Mouse (Mus musculus) left cerebral cortex, adult 9 months (tissue): ENCODE data around the gene Apbb1ip.
A peak's percentile ranks its signal among the peaks of the same experiment; 100 is the strongest.
"Not testable (repeated sequence)": the region's sequence is repeated elsewhere in the genome, so short reads cannot be mapped to it uniquely, and the experiment has no call there.

Experiments
- DNase-seq, 2 experiments: peaks; one replicate each; pipeline ENCODE4 v3.0.0; 2022; ENCODE audit warnings: low spot score in 2 of 2

Apbb1ip gene

DNA sequence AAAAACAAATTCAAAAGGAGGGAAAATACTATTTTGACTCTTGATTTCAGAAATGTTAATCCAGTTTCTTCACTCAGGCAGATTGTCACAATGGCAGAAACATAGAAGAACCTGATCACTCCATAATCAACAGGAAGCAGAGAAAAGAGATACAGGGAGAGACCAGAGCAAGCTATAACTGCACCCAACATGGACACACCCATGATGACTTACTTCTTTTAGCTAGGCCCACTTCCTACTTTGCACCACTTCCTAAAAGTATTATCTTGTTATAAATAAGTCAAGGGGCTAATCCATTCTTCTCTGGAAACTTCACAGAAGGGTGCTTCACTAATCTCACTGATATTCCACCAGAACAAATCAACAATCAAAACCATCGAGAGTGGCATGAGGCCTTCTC lies 42.3 kb downstream of the Apbb1ip start:
- no peak for DNase-seq

DNA sequence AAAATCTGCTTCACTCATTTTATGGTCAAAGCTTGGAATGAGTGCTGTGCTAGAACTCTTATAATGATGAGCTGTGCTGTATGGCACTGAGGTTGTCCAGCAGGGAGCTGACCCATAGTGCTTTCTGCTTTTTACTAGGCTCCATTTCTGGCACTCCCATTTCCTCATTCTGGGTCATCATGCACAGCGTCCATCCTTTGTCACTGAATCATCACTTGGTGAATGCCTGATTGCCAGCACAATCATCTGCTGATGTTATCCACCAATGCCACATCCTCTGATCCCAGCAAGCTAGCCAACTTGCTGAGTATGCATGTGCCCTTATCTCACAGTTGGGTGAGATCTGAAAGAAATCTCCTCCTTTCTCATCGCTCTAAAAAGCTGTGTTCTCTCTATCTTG lies 48.4 kb downstream of the Apbb1ip start:
- peak in 1 of 2 experiments; percentile 5 for DNase-seq

DNA sequence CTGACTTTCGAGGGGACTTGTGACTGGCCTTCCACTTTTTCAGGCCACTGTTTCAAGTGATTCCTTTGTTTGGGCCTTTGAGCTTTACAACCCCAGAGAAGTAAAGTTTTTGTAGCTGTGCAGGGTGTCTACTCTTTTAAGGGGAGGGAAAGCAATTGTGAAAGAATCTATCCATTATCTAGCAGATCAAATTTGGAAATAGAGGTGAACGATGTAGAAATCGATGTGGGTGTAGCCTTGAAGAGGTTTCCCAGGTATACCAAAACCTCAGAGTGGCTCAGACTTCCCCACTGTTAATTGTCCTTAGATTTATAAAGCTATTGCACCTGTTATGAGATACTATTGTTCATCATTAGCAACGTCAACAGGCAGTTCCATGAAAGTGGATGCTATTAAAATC lies 71.6 kb downstream of the Apbb1ip start:
- no peak for DNase-seq

DNA sequence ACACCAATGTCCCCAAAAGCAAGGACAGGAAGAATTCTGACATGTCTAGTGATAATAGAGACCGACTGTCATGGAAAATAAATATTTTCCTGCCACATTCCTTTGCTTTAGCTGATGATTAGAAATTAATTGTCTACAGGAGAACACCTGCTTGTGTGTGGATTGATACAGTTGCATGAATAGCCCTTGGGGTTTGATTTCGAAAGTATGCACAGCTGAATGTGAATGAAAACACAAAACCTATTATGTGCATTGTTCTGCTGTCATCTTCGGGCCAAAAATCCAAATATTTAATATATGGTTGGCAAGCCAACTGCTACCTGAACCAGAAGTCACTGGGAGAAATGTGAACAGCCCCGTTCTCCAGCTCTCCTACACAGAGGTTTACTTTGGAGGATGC lies 78.0 kb downstream of the Apbb1ip start:
- DNase-seq = no peak

DNA sequence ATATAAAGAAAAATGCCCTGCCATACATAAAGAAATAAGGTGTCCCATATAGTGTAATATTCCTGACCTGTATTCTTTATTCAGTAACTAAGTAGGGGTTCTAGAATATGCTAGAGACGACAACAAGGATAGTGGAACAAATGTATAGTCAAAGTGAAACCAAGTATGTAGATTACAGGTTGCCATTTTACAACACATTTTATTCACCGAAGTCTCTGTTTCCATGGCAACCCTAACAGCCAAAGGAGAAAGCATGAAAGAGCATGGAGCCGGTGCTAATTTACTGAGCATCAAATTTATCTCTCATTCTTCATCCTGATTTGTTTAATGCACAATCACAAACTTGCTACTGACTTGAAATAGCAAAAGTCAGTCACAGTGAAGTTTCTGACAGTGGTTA lies 83.6 kb downstream of the Apbb1ip start:
- DNase-seq = peak in 1 of 2 experiments; percentile 23

DNA sequence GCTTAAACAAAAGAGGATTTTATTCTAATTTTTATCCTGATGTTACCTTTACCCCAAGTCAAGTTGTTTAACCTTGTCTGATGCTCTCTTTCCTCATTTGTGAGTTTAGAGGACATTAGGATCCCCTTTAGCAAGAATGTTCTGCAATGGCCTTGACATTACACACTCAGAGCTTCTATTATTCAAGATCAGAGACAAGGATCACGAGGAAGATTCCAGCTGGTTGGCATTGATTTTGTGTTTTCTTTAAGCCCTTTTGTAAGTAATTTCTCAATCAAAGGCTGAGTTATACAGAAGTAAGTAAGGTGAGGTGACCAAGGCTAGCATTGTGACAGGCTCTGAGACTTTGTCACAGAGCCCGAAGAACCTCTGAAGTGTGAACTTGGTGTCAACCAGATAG lies 88.3 kb downstream of the Apbb1ip start:
- DNase-seq = no peak

DNA sequence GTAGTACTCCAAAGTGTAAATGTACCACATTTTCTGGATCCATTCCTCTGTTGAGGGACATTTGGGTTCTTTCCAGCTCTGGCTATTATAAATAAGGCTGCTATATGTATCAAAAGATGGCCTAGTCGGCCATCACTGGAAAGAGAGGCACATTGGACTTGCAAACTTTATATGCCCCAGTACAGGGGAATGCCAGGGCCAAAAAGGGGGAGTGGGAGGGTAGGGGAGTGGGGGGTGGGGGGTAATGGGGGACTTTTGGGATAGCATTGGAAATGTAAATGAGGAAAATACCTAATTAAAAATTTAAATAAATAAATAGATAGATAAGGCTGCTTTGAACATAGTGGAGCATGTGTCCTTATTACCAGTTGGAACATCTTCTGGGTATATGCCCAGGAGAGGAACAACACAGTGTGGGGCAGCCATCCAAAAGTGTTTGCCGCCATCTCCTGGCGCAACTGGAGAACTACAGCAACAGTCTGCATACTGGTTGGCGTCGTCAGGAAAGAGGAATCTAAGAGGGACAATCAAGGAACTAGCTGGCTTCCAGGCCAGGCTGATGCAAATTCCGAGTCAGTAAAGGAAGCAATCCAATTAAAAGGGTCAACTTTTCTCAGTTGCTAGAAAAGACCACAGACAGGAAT lies 90.6 kb downstream of the Apbb1ip start:
- DNase-seq = peak; percentile 23 to 70

DNA sequence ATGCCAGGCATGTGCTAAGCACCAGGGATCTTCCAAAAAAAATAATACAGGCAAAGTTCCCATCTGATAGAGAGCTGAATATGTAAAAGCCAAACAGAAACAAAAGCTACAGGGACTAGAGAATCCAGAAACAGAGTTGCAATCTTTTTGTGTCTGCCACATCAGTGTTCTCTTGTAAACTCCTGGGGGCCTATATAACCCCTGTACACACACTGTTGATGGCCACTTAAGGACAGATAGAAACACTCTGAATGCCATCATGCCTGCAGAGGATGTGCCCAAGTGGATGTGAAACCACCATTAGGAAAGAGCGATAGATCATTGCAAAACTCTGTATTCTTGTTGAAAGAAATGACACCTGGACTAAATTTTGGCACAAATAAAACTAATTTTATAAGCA lies 91.9 kb downstream of the Apbb1ip start:
- no peak for DNase-seq

DNA sequence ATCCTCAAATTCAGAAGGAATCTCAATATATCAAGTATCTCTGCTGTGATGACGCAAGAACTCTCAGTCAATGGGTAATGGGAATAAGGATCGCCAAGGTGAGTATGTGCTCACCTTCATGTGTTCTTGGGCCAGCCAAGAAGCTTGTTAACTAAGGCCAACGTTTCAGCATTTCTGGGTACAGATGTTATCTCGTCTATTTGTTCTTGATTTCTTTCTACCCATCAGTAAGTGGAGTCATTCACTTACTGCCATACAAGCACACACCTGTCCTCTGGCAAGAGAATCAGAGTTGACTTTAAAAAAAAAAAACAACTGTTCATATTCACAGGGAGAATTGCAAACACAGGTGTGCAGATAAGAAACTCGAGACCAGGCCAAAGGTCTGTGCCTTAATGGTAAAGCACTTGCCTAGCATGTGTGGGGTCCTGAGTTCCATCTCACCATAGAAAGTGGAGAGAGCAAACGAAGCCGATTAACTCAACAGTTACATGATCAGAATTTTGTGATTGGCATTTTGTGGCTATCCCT lies 93.1 kb downstream of the Apbb1ip start:
- DNase-seq = no peak

DNA sequence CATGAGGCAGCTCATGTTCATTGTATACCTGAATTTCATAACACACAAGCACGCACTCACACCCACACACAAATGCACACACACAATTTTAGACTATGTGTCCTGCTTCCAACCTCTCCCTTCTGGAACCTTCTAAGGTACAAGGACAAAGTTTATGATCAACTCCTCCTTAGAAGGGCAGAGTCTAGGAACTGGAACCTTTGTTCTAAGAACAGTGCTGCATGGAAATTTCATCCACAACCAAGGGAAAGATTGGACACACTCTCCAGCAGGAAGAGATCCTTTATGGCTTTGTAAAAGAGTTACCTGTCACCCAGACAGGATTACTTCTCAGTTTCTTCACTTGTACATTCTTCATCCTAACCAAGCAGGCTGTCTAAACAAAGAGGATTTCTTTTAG lies 99.3 kb downstream of the Apbb1ip start:
- no peak for DNase-seq

DNA sequence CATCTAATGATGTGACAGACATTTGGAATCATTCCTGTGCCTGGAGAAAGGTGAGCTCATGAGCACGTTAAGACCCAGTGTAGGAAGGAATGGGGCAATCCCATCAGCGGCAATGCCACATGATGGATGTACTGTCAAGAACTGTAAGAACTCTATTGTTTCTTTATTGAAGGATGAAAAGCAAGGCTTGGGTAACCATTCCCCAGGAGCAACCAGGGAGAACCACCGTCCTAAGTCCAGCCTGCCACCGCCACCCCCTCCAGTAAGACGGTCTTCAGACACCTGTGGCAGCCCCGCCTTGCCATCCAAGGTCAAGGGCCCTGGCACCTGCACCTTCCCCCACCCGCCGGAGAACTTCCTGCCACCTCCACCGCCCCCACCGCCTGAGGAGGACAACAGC lies 100.7 kb downstream of the Apbb1ip start:
- DNase-seq = no peak

DNA sequence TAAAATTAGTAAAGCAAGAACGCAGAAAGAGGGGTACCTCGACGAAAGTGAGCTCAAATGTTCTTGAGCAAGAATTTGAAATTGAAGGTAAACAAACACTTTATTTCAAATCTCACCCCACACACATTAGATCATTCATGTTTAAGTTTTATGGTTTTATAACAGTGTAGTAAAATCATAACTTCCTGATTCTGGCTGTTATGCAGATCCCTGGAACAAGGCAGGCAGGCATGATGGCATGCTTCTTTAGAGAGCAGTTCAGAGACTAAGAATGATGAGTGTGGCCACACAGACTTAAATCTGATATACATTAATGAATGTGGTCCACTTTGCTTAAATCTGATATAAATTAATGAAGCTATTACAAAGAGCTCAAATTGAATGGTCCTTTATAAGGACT lies 102.7 kb downstream of the Apbb1ip start:
- DNase-seq = no peak

DNA sequence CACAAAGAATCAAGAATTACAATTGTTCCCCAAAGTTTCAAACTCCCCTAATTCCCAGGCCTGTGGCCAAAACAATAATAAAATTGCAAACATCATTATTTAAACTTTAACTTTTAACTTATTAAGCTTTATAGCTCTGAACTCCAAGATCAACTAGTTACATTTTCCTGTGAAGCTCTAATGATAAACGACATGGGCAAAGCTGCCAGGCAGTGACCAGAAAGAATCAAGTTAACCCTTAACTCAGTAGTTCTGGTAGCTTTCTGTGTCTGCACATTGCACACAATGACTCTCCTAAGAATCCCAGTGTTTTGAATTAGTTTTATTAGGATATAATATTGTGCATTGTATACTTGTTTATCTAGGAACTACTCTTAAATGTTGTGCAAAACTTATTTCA lies 104.9 kb downstream of the Apbb1ip start:
- DNase-seq = no peak

DNA sequence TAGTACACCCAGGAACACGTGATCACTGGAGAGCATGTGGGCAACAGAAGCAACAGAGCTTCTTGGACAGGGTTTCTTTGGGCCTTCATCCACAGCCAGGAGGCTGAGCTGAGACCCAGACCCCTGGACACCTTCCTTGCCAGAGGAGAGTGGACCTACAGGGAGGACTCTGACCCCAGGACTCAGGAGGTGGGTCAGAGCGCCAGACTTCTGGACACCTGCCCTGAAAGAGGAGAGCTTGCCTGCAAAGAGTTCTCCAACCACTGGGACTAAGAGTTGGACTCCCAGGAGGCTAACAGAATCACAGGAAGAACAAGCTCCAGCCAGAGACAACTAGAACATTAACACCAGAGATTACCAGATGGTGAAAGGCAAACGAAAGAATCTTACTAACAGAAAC lies 106.8 kb downstream of the Apbb1ip start:
- DNase-seq = not testable (repeated sequence)

DNA sequence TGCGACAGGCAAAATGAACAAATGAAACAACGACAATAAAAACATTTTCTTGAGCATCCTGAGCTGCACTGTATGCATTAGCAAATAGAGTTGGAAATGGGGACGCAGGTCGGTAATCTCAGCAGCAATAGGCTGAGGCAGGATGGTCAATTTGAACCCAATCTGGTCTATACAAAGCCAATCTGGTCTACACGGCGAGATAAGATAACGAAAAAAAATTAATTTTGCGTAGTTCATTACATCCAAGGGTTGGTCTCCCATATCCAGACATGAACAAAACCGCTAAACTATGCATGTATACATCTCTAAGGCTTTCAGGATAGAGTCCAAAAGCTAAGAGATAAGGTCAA lies 121.0 kb downstream of the Apbb1ip start:
- peak in 1 of 2 experiments; percentile 11 for DNase-seq

DNA sequence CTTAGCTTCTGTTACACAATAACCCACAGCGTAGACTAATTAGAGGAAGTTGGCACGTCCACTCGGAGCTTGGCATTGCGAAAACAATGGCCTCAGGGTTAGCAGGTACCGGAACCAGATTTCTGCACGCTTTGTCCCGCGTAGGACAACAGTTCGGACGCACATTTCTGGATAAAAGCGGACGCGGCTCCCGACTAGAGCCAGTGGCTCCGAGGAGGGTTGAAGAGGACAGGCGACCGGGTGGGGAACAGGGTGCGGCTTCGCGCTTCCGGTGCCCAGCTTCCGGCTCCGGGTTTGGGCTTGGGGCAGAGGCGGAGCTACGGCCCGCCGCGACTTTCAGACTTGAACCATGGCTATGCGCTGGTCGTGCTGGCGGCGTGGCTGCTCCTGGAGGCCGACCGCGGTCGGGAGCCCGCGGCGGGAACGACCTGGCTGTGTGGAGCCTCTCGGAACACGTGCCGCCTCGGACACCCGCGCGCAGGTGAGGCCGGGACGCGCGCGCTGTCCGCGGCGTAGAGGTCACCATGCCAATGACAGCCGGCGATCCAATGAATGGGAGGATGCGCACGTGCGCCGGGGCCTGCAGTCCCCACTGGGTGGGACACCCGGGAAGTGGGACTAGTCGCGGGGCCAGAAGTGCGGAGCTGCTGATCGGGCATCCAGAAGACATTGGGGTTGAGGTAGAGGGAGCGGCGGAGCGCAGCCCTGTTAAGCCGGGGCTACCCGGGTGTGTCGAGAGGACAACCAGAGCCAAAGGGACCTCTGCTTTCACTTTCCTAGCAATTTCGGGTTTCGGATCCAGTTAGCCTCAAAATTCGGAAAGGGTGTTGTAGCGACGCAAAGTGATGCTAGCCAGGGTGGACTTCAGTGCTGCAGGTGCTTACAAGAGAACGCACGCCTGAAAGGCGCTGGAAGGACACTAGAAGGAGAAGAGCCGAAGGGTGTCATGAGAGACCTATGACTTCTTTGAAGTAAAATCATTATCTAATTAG lies 121.7 kb downstream of the Apbb1ip start, which contains the start of gene Pdss1:
Gene Pdss1 (plus strand): TSS at position 241 of the 992 bp plus-strand sequence.
- DNase-seq = peak; percentile 78 to 91

DNA sequence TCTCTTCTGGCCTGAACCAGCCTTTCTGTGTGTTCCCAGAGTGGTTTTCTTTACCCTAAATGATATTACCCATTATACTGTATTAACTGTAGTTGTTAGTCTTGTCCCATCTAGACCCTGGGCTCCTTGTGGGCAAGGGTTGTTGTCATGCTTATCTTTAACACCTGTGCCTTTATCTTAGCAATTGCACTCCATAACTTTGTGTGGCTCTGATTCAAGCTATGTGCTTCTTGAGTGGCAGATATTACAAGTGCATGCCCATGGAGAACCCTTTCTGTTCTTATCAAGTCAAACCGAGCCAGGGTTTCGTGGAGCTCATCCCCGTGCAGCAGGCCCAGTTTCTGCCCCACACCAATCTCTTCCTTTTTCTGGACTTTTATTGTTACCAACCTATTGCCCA lies 130.1 kb downstream of the Apbb1ip start:
- DNase-seq = no peak

DNA sequence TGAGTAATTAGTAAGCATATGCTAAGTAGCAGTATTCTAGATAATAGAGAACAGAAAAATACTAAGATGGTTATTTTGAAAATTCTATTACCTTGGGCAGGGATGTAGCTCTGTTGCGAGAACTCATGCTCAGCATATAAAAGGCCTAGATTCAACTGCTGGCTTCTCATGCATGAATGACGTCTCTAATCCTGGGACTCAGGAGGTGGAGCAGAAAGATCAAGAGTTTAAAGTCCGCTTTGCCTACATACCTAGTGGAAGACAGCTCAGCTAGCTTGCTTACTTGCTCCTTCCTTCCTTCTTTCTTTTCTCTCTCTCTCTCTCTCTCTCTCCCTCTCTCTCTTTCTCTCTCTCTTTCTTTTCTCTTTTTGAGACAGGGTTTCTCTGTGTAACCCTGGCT lies 140.5 kb downstream of the Apbb1ip start:
- no peak for DNase-seq

DNA sequence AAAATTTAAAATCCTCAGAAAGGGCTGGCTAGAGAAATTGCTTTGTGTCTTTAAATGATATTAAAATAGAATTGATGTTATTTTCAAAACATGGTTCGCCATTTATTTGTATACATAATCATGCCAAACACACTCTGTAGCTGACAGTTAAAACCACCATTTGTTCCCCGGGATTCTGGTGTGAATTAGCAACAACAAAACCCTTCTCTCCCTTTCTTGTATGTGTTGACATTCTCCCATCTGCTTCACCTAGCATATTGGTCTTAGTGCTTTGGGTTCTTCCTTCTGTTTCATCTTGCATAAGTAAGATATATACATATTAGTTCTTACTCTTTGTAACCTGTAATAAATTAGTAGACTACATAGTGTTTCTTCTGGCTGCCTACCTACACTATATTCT lies 144.8 kb downstream of the Apbb1ip start:
- DNase-seq = no peak
